In genomic region chr3:22190498-22190897, GRCm38 (mm10) we compare ENCODE assay signal across 9 mouse cellular contexts.
DNase-seq lines count a peak whose midpoint lies in the region; ATAC-seq lines count a peak whose summit lies in the region.
"Had no signal": no experiment of that assay in that cellular context is flagged by ENCODE, and none has a peak within 500 bp of the region (broad histone marks: within the 10 kb centered on the region; RNA-seq: fewer than 3 reads in every experiment).

No protein-coding gene starts in this region.

- no peaks in the 10 kb centered on the region for H3K4me1 ChIP-seq in neural tube, embryonic 14.5 days (ENCODE audit: control insufficient read depth, insufficient read depth, low read length)
- H3K4me1 ChIP-seq: heart, embryonic 15.5 days had no signal

- no peak overlapping the region for H3K4me2 ChIP-seq in neural tube, embryonic 14.5 days (ENCODE audit: low read depth, low read length)
- H3K4me2 ChIP-seq: heart, embryonic 15.5 days had no signal

- no peak overlapping the region for H3K4me3 ChIP-seq in neural tube, embryonic 14.5 days (ENCODE audit: low read depth, low read length)
- H3K4me3 ChIP-seq: heart, embryonic 15.5 days had no signal

- H3K36me3 ChIP-seq in neural tube, embryonic 14.5 days (ENCODE audit: control insufficient read depth, insufficient read depth, low read length), result peaks cover 19% of the 10 kb centered on the region

- no peak overlapping the region for H3K27ac ChIP-seq in neural tube, embryonic 14.5 days (ENCODE audit: low read depth, low read length)
- H3K27ac ChIP-seq: heart, embryonic 15.5 days had no signal

- H3K9me3 ChIP-seq in neural tube, embryonic 14.5 days (ENCODE audit: control insufficient read depth, low read length), result no peaks in the 10 kb centered on the region
- H3K9me3 ChIP-seq: heart, embryonic 15.5 days had no signal

- no peaks in the 10 kb centered on the region for H3K27me3 ChIP-seq in neural tube, embryonic 14.5 days (ENCODE audit: control insufficient read depth, insufficient read depth, low read length)
- H3K27me3 ChIP-seq: heart, embryonic 15.5 days had no signal

- peak; percentile 17 for DNase-seq in adrenal gland, adult 2 months
- no peak for DNase-seq in adrenal gland, adult 18-20 months (ENCODE audit: low spot score in 2 of 2)
- peak; percentile 70 for DNase-seq in left cerebral cortex, adult 11 months (ENCODE audit: low spot score)
- DNase-seq in left cerebral cortex, adult 8-10 months (ENCODE audit: low spot score in 2 of 2), result no peak
- peak; percentile 10 for DNase-seq in c-Kit-positive CD71-positive TER-119-negative erythroid progenitor cells, embryonic 14.5 days (ENCODE audit: low read depth)
- DNase-seq in induced T-regulatory cell, adult 2 months (ENCODE audit: low read depth), result peak; percentile 71
- no peak for DNase-seq in testis, postnatal 14 days (ENCODE audit: low spot score)

- ATAC-seq in neural tube, embryonic 14.5 days (ENCODE audit: low read depth), result peak; percentile 82; the same call in 1 of the 2 replicates

- H3K9ac ChIP-seq in neural tube, embryonic 14.5 days (replicated peaks; ENCODE audit: low read depth, low read length), result no peak overlapping the region
- H3K9ac ChIP-seq: heart, embryonic 15.5 days had no signal

Comparison
In these comparisons a context has a peak if more than half of its experiments do, and no peak if none do; other contexts are left out.
1. DNase-seq: peak in adrenal gland, adult 2 months (single experiment), left cerebral cortex, adult 11 months (single experiment), c-Kit-positive CD71-positive TER-119-negative erythroid progenitor cells, embryonic 14.5 days (single experiment) and induced T-regulatory cell, adult 2 months (single experiment); none in adrenal gland, adult 18-20 months (0 of 2), left cerebral cortex, adult 8-10 months (0 of 2) and testis, postnatal 14 days (single experiment).